Mouse (Mus musculus) thymus, postnatal 36 days (tissue): ENCODE data around the gene Catsperd.
A peak's percentile ranks its signal among the peaks of the same experiment; 100 is the strongest.
"Not testable (repeated sequence)": the region's sequence is repeated elsewhere in the genome, so short reads cannot be mapped to it uniquely, and the experiment has no call there.

Source experiments
- DNase-seq, 2 experiments: peaks; one replicate each; pipeline ENCODE4 v3.0.0; 2022; ENCODE audit warnings: mixed read lengths in 2 of 2

Catsperd gene

DNA sequence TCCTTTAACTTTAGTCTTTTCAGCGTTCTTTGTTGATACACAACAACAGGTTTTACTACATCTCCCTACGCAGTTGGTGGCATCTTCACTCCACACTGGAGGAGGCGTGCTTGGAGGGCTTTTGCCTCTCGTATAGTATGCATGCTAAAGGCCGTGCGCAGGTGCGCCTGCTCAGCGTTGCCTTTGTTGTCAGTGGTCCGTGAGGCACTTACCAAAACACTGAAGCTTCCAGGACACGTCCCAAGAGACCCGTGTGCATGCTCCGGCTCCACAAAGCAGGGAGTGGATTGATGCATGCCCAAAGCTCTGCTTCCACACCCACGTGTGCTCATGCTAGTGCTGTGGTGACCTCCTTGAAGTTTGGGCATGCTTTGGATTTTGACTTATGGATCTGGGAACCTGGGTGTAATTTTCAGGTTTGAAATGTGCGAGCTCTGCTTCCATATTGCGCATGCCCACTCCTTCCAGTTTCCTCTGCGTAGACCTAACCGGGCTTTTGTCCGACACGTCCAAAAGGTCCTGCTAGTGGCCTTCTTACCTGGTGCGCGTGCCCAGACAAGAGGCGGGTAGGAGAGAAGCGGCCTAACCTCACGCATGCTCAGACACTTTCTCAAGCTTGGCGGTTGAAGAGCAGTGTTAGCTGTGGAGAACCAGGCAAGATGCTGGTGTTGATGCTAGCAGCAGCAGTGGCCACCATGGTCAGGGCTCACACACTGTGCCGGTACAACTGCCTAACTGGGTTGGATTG lies at the start of gene Catsperd:
TSS of gene Catsperd (plus strand) at position 614 of the 748 bp plus-strand sequence.
- peak in 1 of 2 experiments; percentile 25 for DNase-seq

DNA sequence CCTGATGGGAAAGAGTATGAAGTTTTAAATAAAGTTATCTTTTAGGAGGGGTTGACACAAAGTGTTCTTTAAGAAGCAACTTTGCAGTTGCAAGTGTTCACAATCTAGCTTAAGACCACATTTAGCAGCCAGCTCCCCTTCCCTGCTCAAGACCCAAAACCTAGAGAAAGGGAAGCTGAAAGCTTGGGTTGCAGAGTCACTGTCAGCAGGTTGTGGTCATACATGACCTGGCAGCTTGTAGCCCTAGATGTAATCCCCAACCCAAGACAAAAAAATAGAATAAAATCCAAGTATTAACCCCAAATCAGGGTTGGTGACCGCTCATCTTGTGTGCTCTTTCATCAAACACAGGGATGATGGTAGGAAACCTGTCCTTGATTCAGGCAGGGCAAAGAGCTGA lies 44.9 kb upstream of the Catsperd start:
- no peak for DNase-seq

DNA sequence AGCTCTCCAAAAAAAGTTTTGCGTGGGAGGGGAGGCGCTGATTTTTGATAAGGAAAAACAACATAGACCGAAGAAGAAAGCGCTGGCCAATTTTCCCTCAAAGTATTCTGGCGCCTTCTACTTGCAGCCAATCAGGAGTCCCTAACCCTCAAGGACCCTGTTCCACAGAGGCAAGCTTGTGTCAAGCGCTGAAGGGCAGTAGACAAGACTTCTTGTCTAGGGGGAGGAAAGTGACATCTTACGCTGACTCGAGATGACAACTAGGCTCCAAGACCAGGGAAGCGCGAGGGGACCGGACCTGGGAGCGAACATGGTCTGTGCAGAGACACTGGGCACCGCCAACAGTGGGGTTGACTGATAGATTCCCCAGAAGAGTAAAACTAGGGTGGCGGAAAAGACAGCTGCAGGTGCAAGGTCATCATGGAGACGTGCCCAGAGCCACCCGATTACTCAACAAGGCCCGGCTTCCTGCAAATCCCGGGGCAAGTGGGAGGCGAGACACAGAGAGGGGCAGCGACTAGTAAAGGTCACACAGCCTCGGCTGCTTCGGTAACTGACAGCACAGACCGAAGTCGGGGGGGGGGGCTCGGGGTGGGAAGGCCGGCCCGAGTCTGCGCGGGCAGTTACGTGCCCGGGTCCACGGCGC lies 44.2 kb upstream of the Catsperd start:
- no peak for DNase-seq

DNA sequence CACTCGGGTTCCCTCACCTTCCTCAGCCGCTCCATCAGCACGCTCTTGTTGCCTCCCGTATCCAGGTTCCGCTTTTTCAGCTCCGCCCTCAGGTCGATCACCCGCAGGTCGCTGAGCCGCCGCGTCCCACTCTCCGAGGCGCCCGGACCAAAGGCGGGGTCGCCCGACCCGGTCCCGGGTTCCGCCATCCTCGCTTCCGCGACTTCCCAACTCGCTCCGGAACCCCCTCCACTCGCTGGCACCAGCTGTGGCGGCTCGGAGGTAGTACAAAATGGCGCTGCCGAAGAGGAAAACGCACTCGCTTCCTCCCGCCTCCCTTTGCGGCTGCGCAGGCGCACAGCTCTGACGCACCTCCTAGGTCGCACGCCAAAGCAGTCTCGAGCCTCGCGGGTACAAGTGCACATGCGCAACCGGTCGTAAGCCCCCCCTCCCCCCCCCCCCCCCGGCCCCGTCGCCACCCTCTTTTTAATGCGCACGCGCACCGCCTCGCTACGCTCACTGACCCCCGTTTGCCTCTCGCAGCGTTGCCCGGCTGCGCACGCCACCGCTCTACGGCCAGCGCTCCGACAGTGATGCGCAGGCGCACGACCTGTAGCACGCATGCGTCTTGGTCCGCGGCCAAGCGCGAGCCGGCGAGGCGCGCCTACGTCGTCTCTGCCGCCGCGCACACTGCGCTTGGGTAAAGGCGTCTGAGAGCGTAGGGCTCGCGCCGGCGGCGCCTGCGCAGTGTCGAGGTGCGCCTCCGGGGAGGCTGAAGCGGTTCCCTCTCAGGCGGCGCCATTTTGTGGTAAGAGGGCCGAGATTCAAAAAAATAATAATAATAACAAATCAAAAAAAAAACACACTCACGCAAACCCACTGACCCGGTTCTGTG lies 43.4 kb upstream of the Catsperd start, which contains the start of the genes Safb2 and Safb:
TSS of gene Safb2 (minus strand) at position 329 of the 874 bp plus-strand sequence.
TSS of gene Safb (plus strand) at position 569 of the 874 bp plus-strand sequence.
- peak; percentile 98 to 100 for DNase-seq

GRCm38 (mm10) chr17:56585171-56585821 lies 42.6 kb upstream of the Catsperd start:
- no peak for DNase-seq

GRCm38 (mm10) chr17:56587773-56588172 lies 40.2 kb upstream of the Catsperd start:
- no peak for DNase-seq

GRCm38 (mm10) chr17:56588921-56589320 lies 39.0 kb upstream of the Catsperd start:
- no peak for DNase-seq

- no peak for DNase-seq
These were observed 35.4 kb upstream of the Catsperd start for GRCm38 (mm10) chr17:56592553-56592952.

GRCm38 (mm10) chr17:56593527-56594271 lies 34.2 kb upstream of the Catsperd start:
- no peak for DNase-seq

DNA sequence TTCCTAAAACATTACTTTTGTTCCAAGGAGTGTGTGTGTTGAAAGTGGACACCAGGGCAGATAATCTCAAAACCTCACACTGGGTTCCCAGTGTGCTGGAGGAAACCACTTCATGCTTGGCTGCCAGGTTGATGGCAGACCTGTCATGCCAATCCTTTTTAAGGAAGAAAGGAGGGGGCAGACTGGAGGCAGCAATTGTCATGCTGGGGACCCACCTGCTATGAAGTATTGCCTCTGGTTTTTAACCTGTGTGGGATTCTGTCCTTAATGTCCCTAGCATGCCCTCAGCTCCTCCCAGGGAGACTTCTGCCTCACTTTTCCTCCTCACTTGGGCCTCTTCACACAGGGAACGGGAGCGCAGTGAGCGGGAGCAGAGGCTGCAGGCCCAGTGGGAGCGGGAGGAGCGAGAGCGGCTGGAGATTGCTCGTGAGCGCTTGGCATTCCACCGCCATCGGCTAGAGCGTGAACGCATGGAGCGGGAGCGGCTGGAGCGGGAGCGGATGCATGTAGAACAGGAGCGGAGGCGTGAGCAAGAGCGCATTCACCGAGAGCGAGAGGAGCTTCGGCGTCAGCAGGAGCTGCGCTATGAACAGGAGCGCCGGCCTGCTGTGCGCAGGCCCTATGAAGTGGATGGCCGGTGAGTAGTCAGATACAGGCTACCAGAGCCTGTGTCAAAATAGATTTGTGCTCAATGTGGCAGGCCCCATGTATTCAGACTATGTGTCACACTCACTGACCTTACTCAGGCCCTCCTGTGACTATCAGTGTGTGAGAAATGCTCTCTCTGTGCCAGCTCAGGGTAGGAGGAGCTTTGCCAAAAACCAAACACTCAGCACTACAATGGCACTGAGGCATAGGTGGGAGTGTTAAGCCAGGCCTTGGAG lies 24.5 kb upstream of the Catsperd start:
- no peak for DNase-seq

- no peak for DNase-seq
These were observed 23.9 kb upstream of the Catsperd start for GRCm38 (mm10) chr17:56604070-56604380.

DNA sequence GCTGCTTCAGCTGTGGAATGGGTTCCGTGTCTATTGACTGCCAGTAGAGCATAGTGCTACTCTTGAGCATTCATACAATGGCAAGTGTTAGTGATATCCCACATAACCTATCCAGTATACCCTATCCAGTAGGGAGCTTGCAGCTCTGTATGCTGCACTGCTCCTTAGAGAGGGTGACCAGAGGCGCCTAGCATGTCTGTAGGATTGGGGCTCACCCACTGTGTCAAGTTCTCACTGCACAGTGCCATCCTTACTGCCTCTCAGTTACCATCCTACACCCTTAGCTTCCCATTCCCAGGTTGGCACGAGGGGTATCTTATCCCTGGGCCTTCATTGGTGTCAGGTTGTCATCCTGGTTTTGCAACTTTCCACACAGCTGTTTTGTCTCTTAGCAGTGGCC lies 23.5 kb upstream of the Catsperd start:
- no peak for DNase-seq

DNA sequence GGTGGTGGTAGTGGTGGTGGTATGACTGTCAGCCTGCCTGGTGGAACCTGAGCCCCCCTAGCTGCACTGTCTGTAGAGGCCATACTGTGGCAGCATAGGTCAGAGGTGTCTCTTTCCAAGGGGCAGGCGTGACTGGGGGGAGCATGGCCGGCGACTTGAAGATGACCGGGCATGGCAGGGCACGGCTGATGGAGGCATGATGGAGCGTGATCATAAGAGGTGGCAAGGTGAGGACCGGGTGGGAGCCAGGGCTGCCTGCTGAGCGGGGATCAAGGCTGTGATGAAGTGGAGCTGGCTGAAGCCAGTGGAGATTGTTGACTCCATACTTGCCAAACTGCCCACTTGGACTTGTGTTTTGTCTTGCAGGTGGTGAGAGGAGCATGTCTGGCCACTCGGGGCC lies 22.5 kb upstream of the Catsperd start:
- no peak for DNase-seq

GRCm38 (mm10) chr17:56607521-56608062 lies 20.4 kb upstream of the Catsperd start:
- no peak for DNase-seq

GRCm38 (mm10) chr17:56608699-56609098 lies 19.2 kb upstream of the Catsperd start:
- DNase-seq = no peak

DNA sequence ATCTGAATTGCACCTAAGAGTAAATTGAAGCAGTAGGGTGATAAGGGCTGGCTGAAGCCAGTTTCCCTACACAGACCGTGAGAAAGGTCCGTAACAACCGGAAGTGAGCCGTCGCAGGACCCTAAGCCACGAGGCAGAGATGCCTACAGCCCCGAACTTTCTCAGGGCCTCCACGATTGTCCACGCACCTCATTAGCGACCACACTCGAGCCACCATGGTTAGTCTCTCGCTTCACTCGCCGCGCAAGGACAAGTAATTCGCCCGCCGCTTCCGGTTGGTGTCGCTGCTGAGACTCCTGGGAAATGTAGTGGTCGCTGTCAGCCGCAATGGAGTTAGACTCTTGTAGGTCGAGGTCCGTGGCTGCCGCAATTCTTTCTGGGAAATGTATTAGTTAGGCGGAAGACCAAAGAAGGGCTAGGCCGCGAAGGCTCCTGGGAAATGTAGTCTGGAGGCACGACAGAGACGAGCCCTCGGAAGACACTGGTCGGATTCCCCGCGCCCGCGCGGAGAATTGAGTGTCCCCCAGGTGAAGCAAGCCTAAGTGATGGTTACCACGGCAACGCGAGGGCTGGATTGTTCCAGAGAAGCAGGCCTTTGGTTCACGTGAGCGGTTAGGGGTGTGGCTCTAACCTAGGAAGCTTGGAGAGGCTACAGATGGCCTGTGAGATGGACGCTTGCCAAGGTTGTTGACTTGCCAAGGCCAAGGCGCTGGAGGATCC lies 18.3 kb upstream of the Catsperd start, which contains the start of gene 2410015M20Rik:
TSS of gene 2410015M20Rik (minus strand) at position 320 of the 720 bp plus-strand sequence.
- DNase-seq = peak; percentile 91 to 94

DNA sequence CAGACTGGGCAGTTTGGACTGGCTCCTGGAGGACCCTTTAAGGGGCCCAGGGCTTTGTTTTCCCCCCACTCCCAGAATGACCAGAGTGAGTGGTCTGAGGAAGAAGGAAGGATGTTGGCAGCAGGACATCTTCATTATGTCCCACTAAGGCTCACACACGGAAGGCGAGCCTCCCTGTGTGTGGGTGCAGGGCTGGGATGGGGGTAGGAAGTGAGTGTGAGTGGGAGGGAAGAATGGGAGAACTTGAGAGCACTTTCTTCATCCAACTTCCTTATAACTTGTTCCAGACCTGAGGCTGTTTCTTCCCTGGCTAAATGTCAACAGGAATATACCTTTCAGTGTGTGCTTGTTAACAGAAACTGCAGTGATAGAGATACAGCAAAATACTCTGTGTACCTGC lies 16.6 kb upstream of the Catsperd start:
- no peak for DNase-seq

GRCm38 (mm10) chr17:56611861-56612564 lies 15.9 kb upstream of the Catsperd start:
- peak; percentile 23 to 53 for DNase-seq

- DNase-seq = not testable (repeated sequence)
These were observed 15.4 kb upstream of the Catsperd start for GRCm38 (mm10) chr17:56612565-56612939.
